Mouse (Mus musculus) brain, adult 10 weeks (tissue): ENCODE data around the gene Zfp937. TPM values are rescaled to one million over a fixed set of nuclear protein-coding genes. Genes with fewer than 3 reads are reported as not detected.

Source experiments
- polyA plus RNA-seq: library from polyadenylated mRNA; stranded (reverse); fragments of 350-450 nt; fragmentation: Illumina TruSeq; extraction: RNeasy Lipid Tissue Mini Kit (QIAGEN cat#74804); gene quantifications from one replicate; pipeline ENCODE4 v1.2.3, GENCODE M21; 2015; ENCODE audit warnings: low read depth, low replicate concordance

The Zfp937 gene
- 5.2 TPM for polyA plus RNA-seq

DNA sequence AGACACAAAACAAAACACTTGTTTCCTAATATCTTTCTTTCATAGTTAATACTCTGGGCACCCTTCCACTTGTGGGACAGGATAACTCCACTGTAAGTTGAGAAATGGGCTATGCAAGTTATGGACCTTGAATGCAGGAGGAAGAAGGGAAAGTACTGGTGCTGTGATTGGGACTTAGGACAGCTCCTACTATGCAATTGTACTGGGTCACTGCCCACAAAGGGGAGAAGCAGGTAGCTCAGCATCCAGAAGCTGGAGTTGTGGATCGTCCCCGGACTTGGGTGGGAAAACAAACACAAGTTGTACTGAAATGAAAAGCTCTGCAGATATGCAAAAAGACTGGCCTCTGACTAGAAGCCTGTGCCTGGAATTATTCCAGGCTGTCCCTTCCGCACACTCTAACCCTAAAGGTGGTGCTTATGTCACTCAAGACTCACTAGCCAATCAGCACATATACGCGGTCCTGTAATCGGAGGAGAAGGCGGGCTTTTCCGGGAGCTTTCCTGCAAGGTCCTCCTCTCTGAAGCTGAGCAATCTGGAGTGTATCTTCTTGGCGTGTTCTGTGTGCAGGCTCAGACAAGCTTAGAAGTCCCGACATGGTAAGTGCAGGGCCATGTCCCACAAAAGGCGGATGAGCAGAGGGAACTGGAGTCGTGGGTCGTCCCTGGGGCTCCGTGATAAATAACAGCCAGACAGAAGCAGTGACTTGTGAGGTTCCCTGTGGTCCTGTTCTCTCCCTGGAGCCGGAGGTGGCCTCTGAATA is at the start of gene Zfp937:
Zfp937 (plus strand) TSS at position 474 of the 763 bp plus-strand sequence.

GRCm38 (mm10) chr2:150179579-150179978 is 38.3 kb upstream of the Zfp937 start, which contains the start of gene Gm10770:
Gm10770 (minus strand) TSS chr2:150179679.

DNA sequence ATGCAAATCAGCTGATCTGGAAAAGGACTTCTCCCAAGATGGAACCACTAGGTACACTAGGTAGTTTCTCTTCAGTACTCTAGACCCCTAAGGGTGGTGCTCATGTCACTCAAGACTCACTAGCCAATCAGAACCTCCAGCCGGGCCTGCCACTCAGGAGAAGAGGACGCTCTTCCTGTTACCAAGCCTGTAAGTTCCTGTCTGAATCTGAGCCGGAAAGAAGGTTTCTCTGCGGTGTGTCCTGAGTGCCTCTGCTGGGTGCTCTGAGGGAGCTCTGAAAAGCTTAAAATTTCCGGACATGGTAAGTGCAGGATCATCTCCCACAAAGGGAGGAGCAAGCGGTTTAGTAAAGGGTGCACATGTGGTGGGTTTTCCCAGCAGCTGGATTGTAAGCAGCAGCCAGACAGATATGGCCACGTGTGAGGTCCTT is 36.3 kb upstream of the Zfp937 start, which contains the start of gene Gm14139:
Gm14139 (plus strand) TSS at position 186 of the 430 bp plus-strand sequence.

DNA sequence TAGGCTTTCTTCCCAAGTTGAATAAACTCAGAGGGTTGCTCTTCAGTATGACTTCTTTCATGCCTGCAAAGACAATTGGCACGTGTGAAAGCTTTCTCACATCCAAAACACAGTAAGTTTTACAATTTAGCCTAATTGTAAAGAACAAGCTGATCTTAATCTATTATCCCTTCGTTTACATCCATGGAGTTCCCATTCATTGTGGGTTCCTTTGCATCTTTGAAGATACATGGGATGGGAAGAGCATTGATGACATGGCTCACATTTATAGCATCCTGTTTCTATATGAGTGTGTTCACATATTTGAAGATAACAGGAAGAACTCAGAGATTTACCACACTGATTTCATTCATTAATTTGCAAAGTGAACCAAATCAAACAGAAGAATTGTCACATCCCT is 37.6 kb downstream of the Zfp937 start, which contains the start of gene Gm21994:
Gm21994 (minus strand) TSS at position 101 of the 400 bp plus-strand sequence.

GRCm38 (mm10) chr2:150257291-150257690 is 39.4 kb downstream of the Zfp937 start, which contains the start of gene Gm14124:
Gm14124 (plus strand) TSS chr2:150257517.

Other genes with a start within 250 kb of the Zfp937 start
- 11.9 TPM for gene Zfp120, start 81.4 kb upstream of the Zfp937 start, polyA plus RNA-seq
- not detected for gene Gm10770, start 38.4 kb upstream of the Zfp937 start, polyA plus RNA-seq
- not detected for gene Gm14139, start 36.3 kb upstream of the Zfp937 start, polyA plus RNA-seq
- gene Gm21994, start 37.5 kb downstream of the Zfp937 start, polyA plus RNA-seq = 0.83 TPM
- gene Gm14124, start 39.4 kb downstream of the Zfp937 start, polyA plus RNA-seq = not detected
- gene Gm10130, start 105.6 kb downstream of the Zfp937 start, polyA plus RNA-seq = not detected
- gene 3300002I08Rik, start 144.7 kb downstream of the Zfp937 start, polyA plus RNA-seq = 7.0 TPM
- 3.9 TPM for gene Zfp442, start 233.4 kb downstream of the Zfp937 start, polyA plus RNA-seq